ENCODE assay signal across 14 mouse cellular contexts in genomic region chr3:101885041-101885440, GRCm38 (mm10). TPM values are rescaled to one million over a fixed set of nuclear protein-coding genes. Genes with fewer than 3 reads are reported as not detected.
DNase-seq lines count a peak whose midpoint lies in the region; ATAC-seq lines count a peak whose summit lies in the region.
"Had no signal": no experiment of that assay in that cellular context is flagged by ENCODE, and none has a peak within 500 bp of the region (broad histone marks: within the 10 kb centered on the region; RNA-seq: fewer than 3 reads in every experiment).

No protein-coding gene starts in this region.

- no peak for DNase-seq in hindbrain, embryonic 11.5 days (ENCODE audit: low spot score)
- DNase-seq in midbrain, embryonic 10.5 days (ENCODE audit: low spot score), result no peak
- DNase-seq in urinary bladder, postnatal 25 days (ENCODE audit: low spot score), result no peak
- DNase-seq: cerebellum, adult 18-20 months; kidney, adult 8-10 months; thymus, postnatal 36 days had no signal

- 0 out of 2 replicates have a peak overlapping the region, but pooled peaks have one; percentile 19 for H3K27ac ChIP-seq in hindbrain, embryonic 13.5 days
- no peak overlapping the region for H3K27ac ChIP-seq in hindbrain, embryonic 11.5 days (ENCODE audit: low read depth, low read length)
- H3K27ac ChIP-seq in midbrain, embryonic 13.5 days, result no peak overlapping the region
- no peak overlapping the region for H3K27ac ChIP-seq in midbrain, embryonic 10.5 days (replicated peaks)
- no peak overlapping the region for H3K27ac ChIP-seq in hindbrain, embryonic 16.5 days (ENCODE audit: low read depth, low read length)
- no peak overlapping the region for H3K27ac ChIP-seq in neural tube, embryonic 15.5 days (replicated peaks)
- H3K27ac ChIP-seq: layer of hippocampus, adult 2 months; liver, embryonic 14.5 days had no signal

- ATAC-seq in hindbrain, embryonic 13.5 days (ENCODE audit: low FRiP score), result peak; percentile 57; the same call in 1 of the 2 replicates
- no peak for ATAC-seq in hindbrain, embryonic 11.5 days (ENCODE audit: low FRiP score)
- peak; percentile 62 for ATAC-seq in midbrain, embryonic 13.5 days
- peak; percentile 59; the same call in 1 of the 2 replicates for ATAC-seq in hindbrain, embryonic 16.5 days
- peak; percentile 51 for ATAC-seq in neural tube, embryonic 15.5 days (ENCODE audit: low FRiP score)
- ATAC-seq: CD4-positive, CD25-positive, alpha-beta regulatory T cell, adult 4 months had no signal

- H3K27me3 ChIP-seq in hindbrain, embryonic 13.5 days, result no peaks in the 10 kb centered on the region
- no peaks in the 10 kb centered on the region for H3K27me3 ChIP-seq in hindbrain, embryonic 11.5 days (ENCODE audit: control insufficient read depth, insufficient read depth, low read length)
- H3K27me3 ChIP-seq in midbrain, embryonic 13.5 days, result no peaks in the 10 kb centered on the region
- H3K27me3 ChIP-seq in midbrain, embryonic 10.5 days (ENCODE audit: low read depth, poor library complexity, severe bottlenecking), result peaks cover 5% of the 10 kb centered on the region
- no peaks in the 10 kb centered on the region for H3K27me3 ChIP-seq in hindbrain, embryonic 16.5 days (replicated peaks; ENCODE audit: control insufficient read depth, insufficient read depth, low read length)
- H3K27me3 ChIP-seq in neural tube, embryonic 15.5 days (replicated peaks), result no peaks in the 10 kb centered on the region
- H3K27me3 ChIP-seq: megakaryocyte, embryonic 14.5 days had no signal

- no peaks in the 10 kb centered on the region for H3K9me3 ChIP-seq in hindbrain, embryonic 13.5 days
- H3K9me3 ChIP-seq in hindbrain, embryonic 11.5 days (ENCODE audit: control insufficient read depth, low read length), result no peaks in the 10 kb centered on the region
- H3K9me3 ChIP-seq in midbrain, embryonic 13.5 days, result no peaks in the 10 kb centered on the region
- no peaks in the 10 kb centered on the region for H3K9me3 ChIP-seq in midbrain, embryonic 10.5 days (replicated peaks)
- H3K9me3 ChIP-seq in hindbrain, embryonic 16.5 days (ENCODE audit: control insufficient read depth, low read length), result no peaks in the 10 kb centered on the region
- no peaks in the 10 kb centered on the region for H3K9me3 ChIP-seq in neural tube, embryonic 15.5 days (replicated peaks)
- H3K9me3 ChIP-seq: megakaryocyte, embryonic 14.5 days had no signal

- H3K4me3 ChIP-seq in hindbrain, embryonic 13.5 days, result no peak overlapping the region
- H3K4me3 ChIP-seq in hindbrain, embryonic 11.5 days (ENCODE audit: low read depth, low read length), result no peak overlapping the region
- no peak overlapping the region for H3K4me3 ChIP-seq in midbrain, embryonic 13.5 days (replicated peaks)
- H3K4me3 ChIP-seq in midbrain, embryonic 10.5 days, result no peak overlapping the region
- no peak overlapping the region for H3K4me3 ChIP-seq in hindbrain, embryonic 16.5 days (ENCODE audit: low read length)
- no peak overlapping the region for H3K4me3 ChIP-seq in neural tube, embryonic 15.5 days (replicated peaks)
- H3K4me3 ChIP-seq: layer of hippocampus, adult 2 months; megakaryocyte, embryonic 14.5 days had no signal

- WGBS in hindbrain, embryonic 13.5 days, result 49% methylated on average over 4 of the region's 4 CpGs
- 74% methylated on average over 4 of the region's 4 CpGs for WGBS in hindbrain, embryonic 11.5 days
- WGBS in midbrain, embryonic 13.5 days, result 59% methylated on average over 4 of the region's 4 CpGs
- WGBS in midbrain, embryonic 10.5 days, result 89% methylated on average over 4 of the region's 4 CpGs
- 39% methylated on average over 4 of the region's 4 CpGs for WGBS in hindbrain, embryonic 16.5 days
- WGBS in neural tube, embryonic 15.5 days, result 48% methylated on average over 4 of the region's 4 CpGs

- no peak overlapping the region for H3K4me2 ChIP-seq in hindbrain, embryonic 13.5 days
- H3K4me2 ChIP-seq in hindbrain, embryonic 11.5 days (replicated peaks; ENCODE audit: low read depth, low read length), result no peak overlapping the region
- H3K4me2 ChIP-seq in midbrain, embryonic 13.5 days (replicated peaks), result no peak overlapping the region
- no peak overlapping the region for H3K4me2 ChIP-seq in hindbrain, embryonic 16.5 days (ENCODE audit: low read length)
- no peak overlapping the region for H3K4me2 ChIP-seq in neural tube, embryonic 15.5 days

- no peak overlapping the region for H3K9ac ChIP-seq in hindbrain, embryonic 13.5 days
- H3K9ac ChIP-seq in hindbrain, embryonic 11.5 days (ENCODE audit: low read depth, low read length), result no peak overlapping the region
- no peak overlapping the region for H3K9ac ChIP-seq in midbrain, embryonic 13.5 days (replicated peaks)
- H3K9ac ChIP-seq in hindbrain, embryonic 16.5 days (ENCODE audit: low read depth, low read length), result no peak overlapping the region
- no peak overlapping the region for H3K9ac ChIP-seq in neural tube, embryonic 15.5 days (replicated peaks)
- H3K9ac ChIP-seq: liver, embryonic 14.5 days had no signal

- H3K36me3 ChIP-seq in hindbrain, embryonic 13.5 days, result peaks cover 17% of the 10 kb centered on the region
- no peaks in the 10 kb centered on the region for H3K36me3 ChIP-seq in hindbrain, embryonic 11.5 days (ENCODE audit: control insufficient read depth, insufficient read depth, low read length)
- peaks cover 3% of the 10 kb centered on the region; the same call in 1 of the 2 replicates for H3K36me3 ChIP-seq in midbrain, embryonic 13.5 days
- no peaks in the 10 kb centered on the region for H3K36me3 ChIP-seq in midbrain, embryonic 10.5 days
- H3K36me3 ChIP-seq in hindbrain, embryonic 16.5 days (ENCODE audit: control insufficient read depth, insufficient read depth, low read length), result no peaks in the 10 kb centered on the region
- peaks cover 3% of the 10 kb centered on the region; the same call in 1 of the 2 replicates for H3K36me3 ChIP-seq in neural tube, embryonic 15.5 days

- H3K4me1 ChIP-seq in hindbrain, embryonic 13.5 days (replicated peaks), result peaks cover 6% of the 10 kb centered on the region
- H3K4me1 ChIP-seq in hindbrain, embryonic 11.5 days (replicated peaks; ENCODE audit: control insufficient read depth, insufficient read depth, low read length), result no peaks in the 10 kb centered on the region
- H3K4me1 ChIP-seq in midbrain, embryonic 13.5 days (replicated peaks), result peaks cover 10% of the 10 kb centered on the region; the same call in 1 of the 2 replicates
- no peaks in the 10 kb centered on the region for H3K4me1 ChIP-seq in midbrain, embryonic 10.5 days
- H3K4me1 ChIP-seq in hindbrain, embryonic 16.5 days (ENCODE audit: control insufficient read depth, insufficient read depth, low read depth, low read length), result no peaks in the 10 kb centered on the region; the same call in 1 of the 2 replicates
- H3K4me1 ChIP-seq in neural tube, embryonic 15.5 days, result no peaks in the 10 kb centered on the region

RNA-seq across cellular contexts. Expression of gene Mab21l3, which starts 36.3 kb away (rescaled TPM):
- 0.19 and 0.34 TPM in 2 replicates for polyA plus RNA-seq in hindbrain, embryonic 13.5 days (2015; fragmentation: Nextera tagmentation; extraction: Ambion mirVana)
- polyA plus RNA-seq in hindbrain, embryonic 11.5 days (2014; fragmentation: Nextera tagmentation; extraction: Ambion mirVana), result 0.31 and 0.59 TPM in 2 replicates
- polyA plus RNA-seq in midbrain, embryonic 13.5 days (2015; fragmentation: Nextera tagmentation; extraction: Ambion mirVana), result 0.35 TPM in 2 replicates
- polyA plus RNA-seq in midbrain, embryonic 10.5 days (2016; fragmentation: Nextera tagmentation; extraction: Ambion mirVana), result 0.43 and 0.60 TPM in 2 replicates
- 0.16 TPM in 2 replicates for polyA plus RNA-seq in hindbrain, embryonic 16.5 days (2015; fragmentation: Nextera tagmentation; extraction: Ambion mirVana)
- polyA plus RNA-seq in neural tube, embryonic 15.5 days (2015; fragmentation: Nextera tagmentation; extraction: Ambion mirVana), result 0.09 and 0.88 TPM in 2 replicates
- polyA plus RNA-seq: CD4-positive, CD25-positive, alpha-beta regulatory T cell, adult 4 months had no signal

RNA-seq across cellular contexts. Expression of gene Slc22a15, which starts 39.2 kb away (rescaled TPM):
- polyA plus RNA-seq in hindbrain, embryonic 13.5 days (2015; fragmentation: Nextera tagmentation; extraction: Ambion mirVana), result 7.4 and 7.5 TPM in 2 replicates
- 8.4 and 10.1 TPM in 2 replicates for polyA plus RNA-seq in hindbrain, embryonic 11.5 days (2014; fragmentation: Nextera tagmentation; extraction: Ambion mirVana)
- polyA plus RNA-seq in midbrain, embryonic 13.5 days (2015; fragmentation: Nextera tagmentation; extraction: Ambion mirVana), result 8.2 and 8.8 TPM in 2 replicates
- 3.7 and 5.0 TPM in 2 replicates for polyA plus RNA-seq in midbrain, embryonic 10.5 days (2016; fragmentation: Nextera tagmentation; extraction: Ambion mirVana)
- 4.5 and 5.4 TPM in 2 replicates for polyA plus RNA-seq in hindbrain, embryonic 16.5 days (2015; fragmentation: Nextera tagmentation; extraction: Ambion mirVana)
- 5.1 and 5.6 TPM in 2 replicates for polyA plus RNA-seq in neural tube, embryonic 15.5 days (2015; fragmentation: Nextera tagmentation; extraction: Ambion mirVana)
